Mouse (Mus musculus): Measurements from ENCODE around the gene Txk.

DNA sequence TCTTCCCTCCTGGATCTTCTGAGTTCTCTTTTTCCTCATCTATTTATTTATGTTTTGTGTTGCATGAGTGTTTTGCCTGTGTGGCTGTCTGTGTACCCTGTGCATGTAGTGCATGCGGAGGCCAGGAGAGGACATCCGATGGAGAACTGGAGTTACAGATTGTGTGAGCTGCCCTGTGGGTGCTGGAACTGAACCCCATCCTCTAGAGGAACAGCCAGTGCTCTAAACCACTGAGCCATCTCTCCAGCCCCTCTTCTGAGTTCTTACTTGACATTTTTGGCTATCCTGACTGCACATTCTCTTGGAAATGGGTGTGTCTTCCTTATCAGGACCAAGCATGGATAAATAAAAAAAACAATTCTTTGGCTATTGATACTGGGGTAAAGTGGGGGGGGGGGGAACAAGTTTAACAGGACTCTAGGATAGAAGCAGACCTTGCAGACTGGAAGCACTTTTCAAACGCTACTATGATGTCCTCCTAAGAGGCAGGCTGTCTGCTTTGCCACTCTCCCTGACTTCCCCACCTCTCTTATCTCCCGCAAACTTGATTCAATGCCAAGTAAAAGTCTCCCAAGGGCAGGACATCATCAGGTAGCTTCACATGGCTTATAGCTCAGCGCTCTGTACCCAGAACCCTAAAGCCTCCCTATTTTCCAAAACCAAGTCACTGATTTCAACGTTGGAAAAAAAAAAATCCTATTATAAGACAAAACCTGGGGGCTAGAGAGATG is 91.4 kb downstream of the Txk start:
- no peak for TF ChIP-seq ZNF384 (IDR thresholded peaks at IDR 0.05; ENCODE audit: low read depth, low read length)
- TF ChIP-seq HCFC1 (IDR thresholded peaks at IDR 0.05; ENCODE audit: borderline replicate concordance, insufficient read depth, low read length), result no peak
- no peak for TF ChIP-seq CHD2 (IDR thresholded peaks at IDR 0.05; ENCODE audit: low read depth, low read length)
- no peak for TF ChIP-seq ZC3H11A (IDR thresholded peaks at IDR 0.05; ENCODE audit: borderline replicate concordance, low read depth, low read length)
- no peak for TF ChIP-seq MAFK (IDR thresholded peaks at IDR 0.05; ENCODE audit: insufficient read depth, low read depth, low read length)
